Mouse (Mus musculus): Measurements from ENCODE around the gene Gm28363. TPM values are rescaled to one million over a fixed set of nuclear protein-coding genes. Genes with fewer than 3 reads are reported as not detected.
"Not testable (repeated sequence)": the region's sequence is repeated elsewhere in the genome, so short reads cannot be mapped to it uniquely, and the experiment has no call there.

Gm28363 gene
- not detected in 2 replicates for polyA plus RNA-seq (2016; fragmentation: Nextera tagmentation; extraction: Ambion mirVana)

DNA sequence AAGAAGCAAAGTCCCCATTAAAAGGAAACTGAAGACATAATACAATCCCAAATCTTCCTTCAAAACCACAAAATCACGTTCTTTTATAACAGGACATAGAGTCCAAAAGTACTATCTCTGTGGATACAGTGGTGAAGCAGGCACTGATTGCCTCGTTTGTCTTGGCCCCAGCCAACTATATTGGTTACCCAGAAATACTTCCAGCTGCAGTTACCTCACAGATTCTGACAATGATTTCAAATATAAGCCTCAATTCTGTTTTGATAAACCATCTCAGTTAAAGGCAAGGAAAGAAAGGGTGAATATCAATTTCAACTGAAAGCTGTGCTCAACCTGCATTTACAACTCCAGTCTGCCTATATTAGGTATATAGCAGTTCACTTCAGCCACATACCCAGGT, at the start of gene Gm28363:
Gene Gm28363 (plus strand): TSS at position 301 of the 400 bp plus-strand sequence.
- not testable (repeated sequence) for H3K4me1 ChIP-seq (replicated peaks); H3K27me3 ChIP-seq (ENCODE audit: insufficient read depth, poor library complexity, severe bottlenecking); DNase-seq (ENCODE audit: low spot score); H3K27ac ChIP-seq; H3K36me3 ChIP-seq; H3K4me3 ChIP-seq; H3K9me3 ChIP-seq
- WGBS = 67% methylated on average over 2 of the region's 2 CpGs

DNA sequence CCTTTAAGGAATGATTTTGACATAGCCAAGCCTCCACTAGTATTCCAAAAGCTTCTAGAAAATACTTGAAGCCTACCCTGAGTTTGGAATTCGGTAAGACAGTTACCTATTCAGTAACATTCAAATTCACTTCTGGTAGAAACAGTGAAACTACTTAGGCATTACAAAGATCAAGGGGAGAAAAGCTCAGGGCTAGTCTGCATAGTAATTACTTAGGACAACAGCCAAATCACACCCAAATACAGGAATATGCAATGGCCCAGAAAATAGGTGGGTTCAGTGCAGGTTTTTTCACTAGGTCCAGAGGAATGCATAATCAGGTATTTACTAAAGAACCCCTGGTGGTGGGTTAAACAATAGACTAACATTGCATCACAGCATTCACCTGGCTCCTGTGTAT, 46.7 kb upstream of the Gm28363 start:
- DNase-seq (ENCODE audit: low spot score); H3K27me3 ChIP-seq (ENCODE audit: insufficient read depth, poor library complexity, severe bottlenecking); H3K27ac ChIP-seq; H3K9me3 ChIP-seq; H3K4me3 ChIP-seq; H3K36me3 ChIP-seq; H3K4me1 ChIP-seq (replicated peaks): not testable (repeated sequence)
- WGBS = 76% methylated on average over 1 of the region's 1 CpGs

Other genes starting within 250 kb of the Gm28363 start
- not detected in 2 replicates for gene B020011L13Rik, start 84.0 kb downstream of the Gm28363 start, polyA plus RNA-seq (2016; fragmentation: Nextera tagmentation; extraction: Ambion mirVana)
- not detected in 2 replicates for gene Gm28360, start 132.9 kb downstream of the Gm28363 start, polyA plus RNA-seq (2016; fragmentation: Nextera tagmentation; extraction: Ambion mirVana)
- not detected in 2 replicates for gene Gm28168, start 230.9 kb downstream of the Gm28363 start, polyA plus RNA-seq (2016; fragmentation: Nextera tagmentation; extraction: Ambion mirVana)